Mouse (Mus musculus): Measurements from ENCODE around the gene Amacr. TPM values are rescaled to one million over a fixed set of nuclear protein-coding genes. Genes with fewer than 3 reads are reported as not detected.

The Amacr gene
- polyA plus RNA-seq, 1 experiment: not detected

GRCm38 (mm10) chr15:11037711-11038110 lies 56.2 kb downstream of the Amacr start, which contains the start of gene Rxfp3:
Gene Rxfp3, minus strand, starts transcription at chr15:11037991.
- 2% methylated on average over 16 of the region's 16 CpGs for WGBS
- Histone ChIP-seq H3K27ac (ENCODE audit: insufficient read depth, low read depth, low read length) (no peak within 1 kb of the TSS), H3K4me1 (ENCODE audit: control insufficient read depth, insufficient read depth, low read length) (peaks cover 20% of the 10 kb centered on the region), H3K4me3 (ENCODE audit: insufficient read depth, low read depth, low read length) (peak within 1 kb of the TSS; percentile 31)
- TF ChIP-seq CTCF (IDR thresholded peaks at IDR 0.05; ENCODE audit: insufficient read depth, low read depth, low read length) (no peak), POLR2A (IDR thresholded peaks at IDR 0.05; ENCODE audit: insufficient read depth, low read depth, low read length) (no peak)

- H3K4me1 ChIP-seq (ENCODE audit: control insufficient read depth, insufficient read depth, low read length): peaks cover 20% of the 10 kb centered on the region
- 2% methylated on average over 12 of the region's 12 CpGs for WGBS
These were observed 56.9 kb downstream of the Amacr start for GRCm38 (mm10) chr15:11038476-11038875.

GRCm38 (mm10) chr15:11040067-11040466 lies 58.5 kb downstream of the Amacr start:
- Histone ChIP-seq H3K4me1 (ENCODE audit: control insufficient read depth, insufficient read depth, low read length) (peaks cover 20% of the 10 kb centered on the region), H3K27ac (ENCODE audit: insufficient read depth, low read depth, low read length) (no peak overlapping the region), H3K4me3 (ENCODE audit: insufficient read depth, low read depth, low read length) (no peak overlapping the region)
- no peak for TF ChIP-seq POLR2A (IDR thresholded peaks at IDR 0.05; ENCODE audit: insufficient read depth, low read depth, low read length)
- no peak for TF ChIP-seq CTCF (IDR thresholded peaks at IDR 0.05; ENCODE audit: insufficient read depth, low read depth, low read length)
- WGBS: 79% methylated on average over 5 of the region's 5 CpGs

More at GRCm38 (mm10) chr15:11038476-11038875, 56.9 kb downstream of the Amacr start:
- TF ChIP-seq POLR2A (IDR thresholded peaks at IDR 0.05; ENCODE audit: insufficient read depth, low read depth, low read length): no peak
- no peak for TF ChIP-seq CTCF (IDR thresholded peaks at IDR 0.05; ENCODE audit: insufficient read depth, low read depth, low read length)
- no peak overlapping the region for H3K4me3 ChIP-seq (ENCODE audit: insufficient read depth, low read depth, low read length)
- no peak overlapping the region for H3K27ac ChIP-seq (ENCODE audit: insufficient read depth, low read depth, low read length)

- H3K4me1 ChIP-seq (ENCODE audit: control insufficient read depth, insufficient read depth, low read length): peaks cover 14% of the 10 kb centered on the region
- no peak overlapping the region for H3K27ac ChIP-seq (ENCODE audit: insufficient read depth, low read depth, low read length)
- 95% methylated on average over 2 of the region's 2 CpGs for WGBS
- TF ChIP-seq POLR2A (IDR thresholded peaks at IDR 0.05; ENCODE audit: insufficient read depth, low read depth, low read length) (no peak), CTCF (IDR thresholded peaks at IDR 0.05; ENCODE audit: insufficient read depth, low read depth, low read length) (no peak)
- no peak overlapping the region for H3K4me3 ChIP-seq (ENCODE audit: insufficient read depth, low read depth, low read length)
These were observed 59.7 kb downstream of the Amacr start for GRCm38 (mm10) chr15:11041229-11041628.

- TF ChIP-seq POLR2A (IDR thresholded peaks at IDR 0.05; ENCODE audit: insufficient read depth, low read depth, low read length) (no peak), CTCF (IDR thresholded peaks at IDR 0.05; ENCODE audit: insufficient read depth, low read depth, low read length) (no peak)
- Histone ChIP-seq H3K4me3 (ENCODE audit: insufficient read depth, low read depth, low read length) (no peak overlapping the region), H3K4me1 (ENCODE audit: control insufficient read depth, insufficient read depth, low read length) (no peaks in the 10 kb centered on the region), H3K27ac (ENCODE audit: insufficient read depth, low read depth, low read length) (no peak overlapping the region)
- WGBS: 85% methylated on average over 5 of the region's 5 CpGs
These were observed 61.3 kb downstream of the Amacr start for GRCm38 (mm10) chr15:11042828-11043227.

Other genes with a start within 250 kb of the Amacr start
- gene C1qtnf3, start 29.4 kb upstream of the Amacr start, polyA plus RNA-seq (2012; ENCODE audit: insufficient read depth, insufficient read length, low replicate concordance, missing spikeins): not detected in 2 replicates
- not detected in 2 replicates for gene Slc45a2, start 19.0 kb downstream of the Amacr start, polyA plus RNA-seq (2012; ENCODE audit: insufficient read depth, insufficient read length, low replicate concordance, missing spikeins)
- gene Rxfp3, start 56.2 kb downstream of the Amacr start, polyA plus RNA-seq (2012; ENCODE audit: insufficient read depth, insufficient read length, low replicate concordance, missing spikeins): not detected in 2 replicates
- not detected in 2 replicates for gene Adamts12, start 83.0 kb downstream of the Amacr start, polyA plus RNA-seq (2012; ENCODE audit: insufficient read depth, insufficient read length, low replicate concordance, missing spikeins)

All from olfactory bulb, adult 2 months (tissue).